25 mouse cellular contexts compared by ENCODE assay signal in the genomic region with DNA sequence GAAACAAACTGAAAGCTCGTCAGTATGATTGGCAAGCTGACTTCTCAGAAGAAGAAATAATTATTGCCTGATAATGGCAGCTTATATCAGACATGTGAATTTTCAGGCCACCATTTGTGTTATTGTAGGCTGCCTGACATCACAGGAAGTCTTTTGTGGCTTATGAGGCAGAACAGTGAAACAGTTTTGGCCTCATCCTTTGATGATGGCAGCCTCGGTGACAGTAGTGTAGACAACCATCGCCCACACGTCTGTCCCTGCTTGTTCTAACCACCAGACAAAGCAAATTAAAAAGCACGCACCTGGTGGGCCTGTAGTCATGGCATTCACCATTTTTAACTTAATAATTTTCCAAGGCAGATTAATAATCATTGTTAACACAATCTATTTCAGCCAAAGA.
DNase-seq lines count a peak whose midpoint lies in the region; ATAC-seq and TF ChIP-seq lines count a peak whose summit lies in the region.
"Had no signal": no experiment of that assay in that cellular context is flagged by ENCODE, and none has a peak within 500 bp of the region (broad histone marks: within the 10 kb centered on the region; RNA-seq: fewer than 3 reads in every experiment).

No protein-coding gene starts in this region.

- H3K27me3 ChIP-seq in small intestine, adult 2 months (ENCODE audit: control insufficient read depth, insufficient read depth, low read length) = no peaks in the 10 kb centered on the region
- H3K27me3 ChIP-seq in liver, embryonic 12.5 days (replicated peaks) = no peaks in the 10 kb centered on the region
- H3K27me3 ChIP-seq: heart, embryonic 15.5 days; intestine, embryonic 15.5 days; limb, embryonic 12.5 days; neural tube, embryonic 15.5 days had no signal

- no peak for TF ChIP-seq POLR2A in lung, adult 2 months (IDR thresholded peaks at IDR 0.05; ENCODE audit: borderline replicate concordance, extremely low read depth, low read depth, low read length)
- TF ChIP-seq POLR2A in small intestine, adult 2 months (IDR thresholded peaks at IDR 0.05; ENCODE audit: low read depth, low read length) = no peak

- H3K4me1 ChIP-seq in lung, adult 2 months (ENCODE audit: control insufficient read depth, insufficient read depth, low read length) = no peaks in the 10 kb centered on the region
- no peaks in the 10 kb centered on the region for H3K4me1 ChIP-seq in small intestine, adult 2 months (ENCODE audit: control insufficient read depth, insufficient read depth, insufficient read length, low read length)
- no peaks in the 10 kb centered on the region for H3K4me1 ChIP-seq in liver, embryonic 12.5 days
- H3K4me1 ChIP-seq: heart, embryonic 15.5 days had no signal

- WGBS in lung, adult 2 months = 73% methylated on average over 5 of the region's 5 CpGs
- 78% methylated on average over 5 of the region's 5 CpGs for WGBS in small intestine, adult 2 months
- 57% methylated on average over 5 of the region's 5 CpGs for WGBS in liver, embryonic 12.5 days (ENCODE audit: insufficient replicate concordance)

- no peak overlapping the region for H3K9ac ChIP-seq in liver, embryonic 12.5 days
- H3K9ac ChIP-seq: heart, embryonic 15.5 days; hindbrain, embryonic 14.5 days; intestine, embryonic 15.5 days; limb, embryonic 12.5 days; neural tube, embryonic 15.5 days had no signal

- peak overlapping the region; percentile 42; the same call in 1 of the 2 replicates for H3K27ac ChIP-seq in small intestine, adult 2 months (ENCODE audit: insufficient read depth, low read depth, low read length)
- no peak overlapping the region for H3K27ac ChIP-seq in liver, embryonic 12.5 days
- H3K27ac ChIP-seq: forebrain, embryonic 10.5 days; heart, embryonic 15.5 days; hindbrain, embryonic 14.5 days; intestine, embryonic 15.5 days; limb, embryonic 12.5 days; neural tube, embryonic 15.5 days had no signal

- H3K36me3 ChIP-seq in small intestine, adult 2 months (ENCODE audit: control insufficient read depth, insufficient read depth, low read length) = no peaks in the 10 kb centered on the region
- H3K36me3 ChIP-seq in liver, embryonic 12.5 days = no peaks in the 10 kb centered on the region
- H3K36me3 ChIP-seq: forebrain, embryonic 10.5 days; heart, embryonic 15.5 days; intestine, embryonic 15.5 days; limb, embryonic 12.5 days; neural tube, embryonic 15.5 days had no signal

- no peak overlapping the region for H3K4me2 ChIP-seq in liver, embryonic 12.5 days
- H3K4me2 ChIP-seq: heart, embryonic 15.5 days; hindbrain, embryonic 14.5 days; intestine, embryonic 15.5 days; limb, embryonic 12.5 days; liver, embryonic 11.5 days; neural tube, embryonic 15.5 days had no signal

- no peak overlapping the region for H3K4me3 ChIP-seq in lung, adult 2 months (replicated peaks; ENCODE audit: extremely low read depth, low read depth, low read length)
- H3K4me3 ChIP-seq in small intestine, adult 2 months (ENCODE audit: low read depth, low read length) = no peak overlapping the region
- no peak overlapping the region for H3K4me3 ChIP-seq in liver, embryonic 12.5 days
- H3K4me3 ChIP-seq: forebrain, embryonic 10.5 days; heart, embryonic 15.5 days; intestine, embryonic 15.5 days; limb, embryonic 12.5 days; neural tube, embryonic 15.5 days had no signal

- DNase-seq in lung, postnatal 25 days (ENCODE audit: low spot score) = peak; percentile 10
- DNase-seq in lung, adult 2 months = no peak
- no peak for DNase-seq in testis, postnatal 10 days (ENCODE audit: low spot score)
- DNase-seq in adrenal gland, adult 2 months = no peak
- DNase-seq: adrenal gland, postnatal 36 days; cerebellum, adult 9-10 months; gastrocnemius, postnatal 36 days; heart, postnatal 36 days; kidney, adult 8-10 months; kidney, postnatal 10 days; lung, adult 18-20 months; lung, postnatal 36 days; midbrain, embryonic 14.5 days; spleen, adult 18-20 months had no signal

- no peak for TF ChIP-seq CTCF in lung, adult 2 months (IDR thresholded peaks at IDR 0.05; ENCODE audit: insufficient read depth, low read length)
- TF ChIP-seq CTCF in small intestine, adult 2 months (IDR thresholded peaks at IDR 0.05; ENCODE audit: extremely low read depth, insufficient read length, insufficient replicate concordance, low read depth, low read length) = no peak

- ATAC-seq in CD4-positive, CD25-positive, alpha-beta regulatory T cell, adult 4 months = peak; percentile 97
- ATAC-seq in megakaryocyte, adult 5-6 weeks (ENCODE audit: poor library complexity, severe bottlenecking) = peak; percentile 70
- ATAC-seq in liver, embryonic 12.5 days = no peak
- ATAC-seq: intestine, embryonic 15.5 days had no signal

- H3K9me3 ChIP-seq in liver, embryonic 12.5 days (replicated peaks) = no peaks in the 10 kb centered on the region
- H3K9me3 ChIP-seq: forebrain, embryonic 10.5 days; heart, embryonic 15.5 days; intestine, embryonic 15.5 days; limb, embryonic 12.5 days; neural tube, embryonic 15.5 days had no signal
